Mouse (Mus musculus): Measurements from ENCODE around the gene Kat6b. TPM values are rescaled to one million over a fixed set of nuclear protein-coding genes. Genes with fewer than 3 reads are reported as not detected.
"Not testable (repeated sequence)": the region's sequence is repeated elsewhere in the genome, so short reads cannot be mapped to it uniquely, and the experiment has no call there.

The Kat6b gene
- total and polyA plus RNA-seq, 3 experiments = 12.3 to 37.3 (median 33.4) TPM

DNA sequence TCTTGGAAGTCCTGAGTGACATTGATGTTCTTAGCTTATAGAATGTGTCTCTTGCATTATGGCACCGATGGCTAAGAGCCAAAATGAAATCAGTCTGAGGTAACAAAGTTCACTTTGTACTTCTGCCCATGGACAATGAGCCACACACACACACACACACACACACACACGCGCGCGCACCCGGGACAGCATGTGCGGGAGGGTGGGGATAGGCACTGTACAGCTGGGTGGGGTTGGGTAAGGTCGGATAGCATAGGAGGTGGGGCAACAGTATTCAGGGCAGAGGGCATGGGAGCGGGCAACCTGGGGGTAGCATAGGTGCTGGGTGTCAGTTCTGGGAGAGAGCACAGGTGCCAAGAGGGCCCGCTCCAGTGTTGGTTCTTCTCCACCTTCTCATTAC is 3.5 kb downstream of the Kat6b start:
- no peak for DNase-seq

DNA sequence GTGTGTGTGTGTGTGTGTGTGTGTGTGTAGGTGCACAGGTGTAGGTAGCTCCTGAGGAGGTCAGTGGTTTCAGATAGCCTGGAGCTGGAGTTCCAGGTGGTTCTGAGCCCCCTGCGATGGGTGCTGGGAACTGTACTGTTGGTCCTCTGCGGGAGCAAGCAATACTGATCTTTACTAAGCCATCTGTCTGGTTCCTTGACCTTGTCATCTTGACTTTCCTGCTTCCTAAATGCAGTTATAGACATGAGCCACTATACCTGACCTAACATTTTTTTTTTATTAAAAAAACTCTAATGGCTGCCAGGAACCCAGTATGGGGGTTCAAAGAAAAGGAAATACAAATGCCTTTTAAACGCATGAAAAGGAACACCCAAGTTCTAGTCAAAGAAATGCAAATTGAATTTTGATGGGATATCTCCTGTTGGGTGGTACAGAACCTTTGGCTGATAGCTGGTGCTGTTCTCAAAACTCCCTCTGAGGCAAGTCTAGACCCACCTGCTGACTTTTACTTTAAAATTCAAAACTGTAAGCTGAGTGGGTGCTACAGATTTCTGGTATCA is 4.8 kb downstream of the Kat6b start:
- no peak for DNase-seq

- DNase-seq = not testable (repeated sequence)
These were observed 5.9 kb downstream of the Kat6b start for GRCm38 (mm10) chr14:21487135-21487534.

DNA sequence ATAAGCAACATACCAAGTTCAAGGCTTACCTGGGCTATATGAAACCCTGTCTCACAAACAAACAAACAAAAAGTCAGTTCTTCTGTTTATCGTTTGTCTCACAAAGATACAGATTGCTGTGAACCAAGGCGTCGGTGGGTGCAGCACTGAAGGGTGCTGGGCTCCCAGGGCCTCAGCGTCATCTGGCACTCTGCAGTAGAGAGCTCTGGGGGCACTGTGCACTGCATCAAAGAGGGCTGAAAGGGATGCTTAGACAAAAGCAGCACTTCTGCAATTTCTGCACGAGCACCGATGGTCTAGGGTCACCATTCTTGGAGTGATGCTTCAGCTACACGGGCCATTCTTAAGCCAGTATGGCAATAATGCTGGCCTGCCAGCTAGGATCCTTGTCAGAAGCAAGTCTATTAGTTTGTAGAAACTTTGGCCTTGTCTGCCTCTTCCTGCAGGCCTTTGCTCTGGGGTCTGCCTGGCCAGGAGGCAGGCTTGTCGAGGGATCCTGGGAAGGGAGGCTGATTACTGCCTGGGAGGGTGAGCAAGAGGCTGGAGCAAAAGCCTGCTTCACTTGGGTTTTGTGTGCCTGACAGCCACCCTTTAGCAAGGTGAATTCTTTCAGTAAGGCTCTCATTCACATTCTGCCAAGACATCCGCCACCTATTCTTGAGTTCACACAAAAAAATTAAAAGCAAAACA is 7.3 kb downstream of the Kat6b start:
- DNase-seq = not testable (repeated sequence)

- DNase-seq = peak; percentile 41
These were observed 7.9 kb downstream of the Kat6b start for GRCm38 (mm10) chr14:21489116-21489485.

- DNase-seq = peak; percentile 51
These were observed 8.9 kb downstream of the Kat6b start for GRCm38 (mm10) chr14:21490141-21490540.

DNA sequence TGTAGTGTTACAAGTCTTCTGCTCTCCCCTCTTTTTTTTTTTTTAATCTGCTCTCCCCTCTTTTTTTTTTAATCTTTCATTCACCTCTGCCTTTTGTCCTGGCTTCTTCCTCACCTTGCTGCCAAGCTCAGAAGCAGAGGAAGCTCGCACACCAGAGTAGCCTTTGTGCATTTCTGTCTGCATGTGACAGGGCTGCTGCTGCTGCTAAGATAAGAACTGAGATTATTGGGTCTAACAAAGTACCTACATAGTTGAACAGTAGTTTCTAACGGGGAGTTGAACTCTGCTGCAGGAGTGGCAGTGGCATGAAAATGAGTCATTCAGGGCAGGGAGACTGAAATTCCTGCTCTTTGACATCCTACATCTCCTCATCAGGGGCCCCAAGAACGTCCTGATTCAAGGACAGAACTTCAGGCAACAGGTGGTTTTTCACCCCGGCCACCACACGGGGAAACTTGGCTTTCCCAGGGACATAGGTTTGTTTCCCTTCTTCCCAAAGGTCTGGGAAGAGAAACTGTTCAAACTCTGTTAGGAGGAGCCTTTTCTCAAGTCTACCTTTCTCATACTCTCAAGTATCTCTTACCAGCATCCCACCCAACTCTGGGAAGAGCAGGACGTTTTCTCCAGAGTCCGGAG is 17.2 kb downstream of the Kat6b start:
- DNase-seq = peak; percentile 41

GRCm38 (mm10) chr14:21499011-21499581 is 17.9 kb downstream of the Kat6b start:
- no peak for DNase-seq

- peak; percentile 87 for DNase-seq
These were observed 18.5 kb downstream of the Kat6b start for GRCm38 (mm10) chr14:21499631-21500153.

- peak; percentile 100 for DNase-seq
These were observed 19.2 kb downstream of the Kat6b start for GRCm38 (mm10) chr14:21500154-21501047.

- peak; percentile 92 for DNase-seq
These were observed 19.9 kb downstream of the Kat6b start for GRCm38 (mm10) chr14:21501048-21501657.

- no peak for DNase-seq
These were observed 23.8 kb downstream of the Kat6b start for GRCm38 (mm10) chr14:21505036-21505435.

GRCm38 (mm10) chr14:21507046-21507445 is 25.8 kb downstream of the Kat6b start:
- DNase-seq = no peak

DNA sequence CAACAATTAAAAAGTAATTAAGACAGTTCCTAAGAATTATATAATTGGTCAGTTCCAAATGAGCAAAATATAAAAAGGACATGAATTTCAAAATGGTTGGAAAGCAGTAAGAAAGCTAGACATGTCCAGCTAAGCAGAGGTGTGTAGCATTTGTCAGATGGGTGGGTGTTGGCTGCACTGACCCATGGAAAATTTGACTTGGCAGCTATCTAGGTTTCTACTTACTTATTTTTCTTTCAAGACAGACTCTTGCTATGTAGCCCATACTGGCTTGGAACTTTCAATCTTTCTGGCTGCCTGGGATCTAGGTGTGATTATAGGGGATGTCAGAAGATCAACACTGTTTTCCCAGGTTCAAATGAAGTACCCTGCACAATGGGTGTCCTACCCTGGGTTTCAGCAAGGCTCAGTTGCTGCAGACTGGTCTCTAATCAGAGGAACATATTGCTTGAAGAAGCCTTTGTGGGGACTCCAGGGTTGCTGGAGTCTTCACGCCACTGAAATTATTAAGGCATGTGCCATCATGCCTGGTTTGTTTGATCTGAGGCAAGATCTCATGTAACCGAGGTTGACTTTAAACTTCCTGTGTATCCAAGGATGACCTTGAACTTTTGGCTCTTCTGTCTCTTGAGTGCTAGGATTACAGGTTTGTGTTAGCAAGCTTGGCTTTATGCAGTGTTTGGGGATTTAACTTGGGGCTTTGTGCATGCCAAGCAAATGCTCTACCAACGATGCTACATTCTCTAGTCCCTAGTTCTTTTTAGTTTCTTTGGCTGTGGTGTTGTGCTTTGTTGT is 28.1 kb downstream of the Kat6b start:
- DNase-seq = no peak

DNA sequence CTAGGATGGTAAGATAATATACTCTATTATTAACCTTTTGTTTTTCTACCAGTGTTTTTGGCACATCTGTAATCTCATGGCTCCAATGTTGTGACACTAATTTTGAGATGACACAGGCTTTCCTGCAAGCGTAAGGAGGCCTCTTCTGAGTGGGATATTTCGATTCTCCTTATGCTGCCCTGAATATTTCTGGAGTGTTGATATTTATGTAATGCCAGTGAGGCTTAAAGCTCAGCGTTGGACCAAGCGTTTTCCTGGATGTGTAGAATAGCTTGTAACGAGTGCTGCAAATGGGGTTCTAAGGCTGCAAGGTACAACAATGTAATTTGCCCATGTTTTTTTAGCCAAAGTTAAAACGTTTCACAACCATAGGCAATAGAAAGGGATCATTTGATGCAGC is 30.2 kb downstream of the Kat6b start:
- DNase-seq = no peak

GRCm38 (mm10) chr14:21515505-21515904 is 34.3 kb downstream of the Kat6b start:
- DNase-seq = no peak

DNA sequence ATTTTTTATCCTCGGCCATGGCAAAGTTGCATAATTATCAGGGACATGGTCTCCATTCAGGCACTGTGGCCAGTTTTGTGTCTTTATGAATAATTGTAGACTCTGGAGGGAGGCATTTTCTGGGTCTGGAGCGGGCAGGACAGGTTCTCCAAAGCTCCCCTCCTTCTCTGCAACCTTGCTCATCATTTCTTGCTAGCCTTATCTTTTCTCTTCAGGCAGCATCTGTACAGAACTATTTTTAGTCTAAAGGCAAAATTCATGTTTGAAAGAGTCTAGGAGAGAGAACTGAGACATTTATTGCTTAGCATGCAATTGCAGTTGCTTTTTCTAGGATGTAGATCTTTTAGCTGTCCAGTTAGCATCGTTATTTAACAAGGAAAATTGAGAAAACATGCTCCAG is 38.1 kb downstream of the Kat6b start:
- peak; percentile 42 for DNase-seq

- DNase-seq = peak; percentile 72
These were observed 39.3 kb downstream of the Kat6b start for GRCm38 (mm10) chr14:21520496-21520895.

- DNase-seq = not testable (repeated sequence)
These were observed 40.3 kb downstream of the Kat6b start for GRCm38 (mm10) chr14:21521496-21521895.

GRCm38 (mm10) chr14:21522312-21522978 is 41.2 kb downstream of the Kat6b start:
- no peak for DNase-seq
